ENCODE assay signal across 19 mouse cellular contexts in the genomic region with DNA sequence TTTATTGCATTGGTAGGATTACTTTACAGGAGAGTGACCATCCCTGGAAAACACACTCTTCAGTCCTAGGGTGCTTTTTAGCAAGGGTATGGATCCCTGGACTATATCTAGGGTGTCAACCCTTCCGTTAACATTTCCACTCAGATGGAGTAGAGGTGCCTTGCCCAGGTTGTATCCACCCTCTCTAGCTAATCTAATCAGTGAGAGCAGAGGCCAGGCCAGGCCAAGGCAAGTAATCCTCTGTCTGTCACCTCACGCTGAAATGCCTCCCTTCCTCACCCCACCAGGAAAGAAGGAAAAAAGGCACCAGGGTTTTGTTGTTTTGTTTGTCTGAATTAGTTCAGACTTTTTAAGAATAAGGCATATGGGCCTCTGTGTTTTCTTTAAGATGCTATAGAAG. TPM values are rescaled to one million over a fixed set of nuclear protein-coding genes. Genes with fewer than 3 reads are reported as not detected.
DNase-seq lines count a peak whose midpoint lies in the region; ATAC-seq and TF ChIP-seq lines count a peak whose summit lies in the region.
"Had no signal": no experiment of that assay in that cellular context is flagged by ENCODE, and none has a peak within 500 bp of the region (broad histone marks: within the 10 kb centered on the region; RNA-seq: fewer than 3 reads in every experiment).

No protein-coding gene starts in this region.

- H3K9ac ChIP-seq in heart, embryonic 13.5 days = no peak overlapping the region
- H3K9ac ChIP-seq in heart, adult 2 months (ENCODE audit: low read depth, low read length) = no peak overlapping the region
- peak overlapping the region; percentile 53 for H3K9ac ChIP-seq in liver, embryonic 12.5 days
- H3K9ac ChIP-seq: embryonic facial prominence, embryonic 15.5 days; forebrain, embryonic 13.5 days; hindbrain, embryonic 12.5 days had no signal

- no peak for TF ChIP-seq POLR2A in heart, adult 2 months (IDR thresholded peaks at IDR 0.05; ENCODE audit: insufficient read depth, low read depth, low read length)
- no peak for TF ChIP-seq POLR2A in small intestine, adult 2 months (IDR thresholded peaks at IDR 0.05; ENCODE audit: low read depth, low read length)

- no peak for TF ChIP-seq CTCF in heart, adult 2 months (IDR thresholded peaks at IDR 0.05)
- no peak for TF ChIP-seq CTCF in small intestine, adult 2 months (IDR thresholded peaks at IDR 0.05; ENCODE audit: extremely low read depth, insufficient read length, insufficient replicate concordance, low read depth, low read length)

- 28% methylated on average over 2 of the region's 2 CpGs for WGBS in heart, embryonic 13.5 days
- WGBS in heart, adult 2 months = 73% methylated on average over 2 of the region's 2 CpGs
- WGBS in liver, embryonic 12.5 days (ENCODE audit: insufficient replicate concordance) = 14% methylated on average over 2 of the region's 2 CpGs
- 54% methylated on average over 2 of the region's 2 CpGs for WGBS in small intestine, adult 2 months

- H3K4me3 ChIP-seq in heart, embryonic 13.5 days = no peak overlapping the region
- H3K4me3 ChIP-seq in heart, adult 2 months = no peak overlapping the region
- H3K4me3 ChIP-seq in liver, embryonic 12.5 days = peak overlapping the region; percentile 3; the same call in 1 of the 2 replicates
- no peak overlapping the region for H3K4me3 ChIP-seq in small intestine, adult 2 months (ENCODE audit: low read depth, low read length)
- H3K4me3 ChIP-seq: embryonic facial prominence, embryonic 15.5 days; forebrain, embryonic 13.5 days; hindbrain, embryonic 12.5 days; megakaryocyte, embryonic 14.5 days had no signal

- peaks cover 35% of the 10 kb centered on the region for H3K36me3 ChIP-seq in heart, embryonic 13.5 days
- no peaks in the 10 kb centered on the region for H3K36me3 ChIP-seq in heart, adult 2 months (ENCODE audit: control insufficient read depth, insufficient read depth, low read length)
- peaks cover 50% of the 10 kb centered on the region for H3K36me3 ChIP-seq in liver, embryonic 12.5 days
- peaks cover 14% of the 10 kb centered on the region for H3K36me3 ChIP-seq in small intestine, adult 2 months (ENCODE audit: control insufficient read depth, insufficient read depth, low read length)

- TF ChIP-seq EP300 in heart, adult 2 months (IDR thresholded peaks at IDR 0.05; ENCODE audit: insufficient read depth, low read depth, low read length) = no peak

- no peak overlapping the region; the same call in 1 of the 2 replicates for H3K27ac ChIP-seq in heart, embryonic 13.5 days (replicated peaks)
- no peak overlapping the region for H3K27ac ChIP-seq in heart, adult 2 months
- peak overlapping the region; percentile 94 for H3K27ac ChIP-seq in liver, embryonic 12.5 days
- H3K27ac ChIP-seq in small intestine, adult 2 months (ENCODE audit: insufficient read depth, low read depth, low read length) = 0 out of 2 replicates have a peak overlapping the region, but pooled peaks have one; percentile 18
- H3K27ac ChIP-seq: embryonic facial prominence, embryonic 15.5 days; forebrain, embryonic 13.5 days; hindbrain, embryonic 12.5 days had no signal

- peak overlapping the region; percentile 8; the same call in 1 of the 2 replicates for H3K4me2 ChIP-seq in heart, embryonic 13.5 days
- H3K4me2 ChIP-seq in liver, embryonic 12.5 days = peak overlapping the region; percentile 53
- H3K4me2 ChIP-seq: embryonic facial prominence, embryonic 15.5 days; forebrain, embryonic 13.5 days; hindbrain, embryonic 12.5 days had no signal

- DNase-seq in heart, adult 2 months = no peak
- no peak for DNase-seq in left cerebral cortex, adult 18-20 months (ENCODE audit: low spot score in 2 of 2)
- no peak for DNase-seq in adrenal gland, adult 2 months
- DNase-seq: adrenal gland, postnatal 14 days; cerebellum, adult 2 months; embryo, embryonic 11 days; kidney, adult 11 months; kidney, postnatal 14 days; right cerebral cortex, adult 18-20 months; thymus, postnatal 36 days had no signal

- intact Hi-C loops in heart, adult 2 months (cut with DNase I) = loop anchor here (2.0 kb wide), 1 partner anchor 55 kb away; no protein-coding TSS in a partner anchor

- H3K79me2 ChIP-seq in heart, adult 2 months (replicated peaks; ENCODE audit: control insufficient read depth, insufficient read depth, low read length) = no peaks in the 10 kb centered on the region

- H3K9me3 ChIP-seq in heart, embryonic 13.5 days = no peaks in the 10 kb centered on the region
- H3K9me3 ChIP-seq in liver, embryonic 12.5 days (replicated peaks) = no peaks in the 10 kb centered on the region
- H3K9me3 ChIP-seq: embryonic facial prominence, embryonic 15.5 days; forebrain, embryonic 13.5 days; hindbrain, embryonic 12.5 days; megakaryocyte, embryonic 14.5 days had no signal

- no peaks in the 10 kb centered on the region for H3K27me3 ChIP-seq in heart, embryonic 13.5 days (replicated peaks)
- no peaks in the 10 kb centered on the region for H3K27me3 ChIP-seq in heart, adult 2 months (ENCODE audit: control insufficient read depth, insufficient read depth, low read length)
- no peaks in the 10 kb centered on the region for H3K27me3 ChIP-seq in liver, embryonic 12.5 days (replicated peaks)
- H3K27me3 ChIP-seq in small intestine, adult 2 months (ENCODE audit: control insufficient read depth, insufficient read depth, low read length) = no peaks in the 10 kb centered on the region
- H3K27me3 ChIP-seq: embryonic facial prominence, embryonic 15.5 days; forebrain, embryonic 13.5 days; hindbrain, embryonic 12.5 days; megakaryocyte, embryonic 14.5 days had no signal

- H3K4me1 ChIP-seq in heart, embryonic 13.5 days = peaks cover 21% of the 10 kb centered on the region
- peaks cover 1% of the 10 kb centered on the region; the same call in 1 of the 2 replicates for H3K4me1 ChIP-seq in heart, adult 2 months (ENCODE audit: control insufficient read depth, insufficient read depth, low read length)
- peaks cover 70% of the 10 kb centered on the region for H3K4me1 ChIP-seq in liver, embryonic 12.5 days
- peaks cover 11% of the 10 kb centered on the region; the same call in 1 of the 2 replicates for H3K4me1 ChIP-seq in small intestine, adult 2 months (ENCODE audit: control insufficient read depth, insufficient read depth, insufficient read length, low read length)
- H3K4me1 ChIP-seq: embryonic facial prominence, embryonic 15.5 days; forebrain, embryonic 13.5 days; hindbrain, embryonic 12.5 days had no signal

- no peak for ATAC-seq in heart, embryonic 13.5 days (ENCODE audit: extremely low read depth, insufficient number of reproducible peaks, low FRiP score, low TSS enrichment)
- ATAC-seq in erythroblast, adult 5-6 weeks (replicated peaks; ENCODE audit: low FRiP score, poor library complexity, severe bottlenecking) = peak; percentile 78
- ATAC-seq in liver, embryonic 12.5 days = peak; percentile 96
- ATAC-seq: forebrain, embryonic 13.5 days; lung, postnatal 0 days had no signal

RNA-seq across cellular contexts. Expression of a gene that starts 42.6 kb away (rescaled TPM):
- 9.1 and 11.0 TPM in 2 replicates for polyA plus RNA-seq in heart, embryonic 13.5 days (2015; fragmentation: Nextera tagmentation; extraction: Ambion mirVana)
- 10 to 100 TPM in 1 of 2 experiments, 1 to 10 TPM in 1; 7.9 to 11.6 TPM for total RNA-seq in heart, adult 2 months (2021)
- polyA plus RNA-seq in heart, adult 2 months (2012; rRNA removed) = 6.4 and 8.6 TPM in 2 replicates
- 11.5 and 30.7 TPM in 2 replicates for total RNA-seq in erythroblast, adult 5-6 weeks (2015; ENCODE audit: low replicate concordance)
- 49.3 and 53.5 TPM in 2 replicates for total RNA-seq in erythroblast, adult 5-6 weeks (2017; ENCODE audit: low replicate concordance)
- polyA plus RNA-seq in liver, embryonic 12.5 days (2016; fragmentation: Nextera tagmentation; extraction: Ambion mirVana) = 7.6 and 8.0 TPM in 2 replicates
- 2.2 and 5.5 TPM in 2 replicates for polyA plus RNA-seq in small intestine, adult 2 months (2012; rRNA removed)
- 10 to 100 TPM; 19.7 to 20.7 TPM for total RNA-seq in left cerebral cortex, adult 18-20 months (2021)
- 10 to 100 TPM; 13.9 to 14.0 TPM for total RNA-seq in adrenal gland, adult 2 months (2021)
- 11.1 and 17.8 TPM in 2 replicates for polyA plus RNA-seq in adrenal gland, adult 2 months (2012; rRNA removed)

Comparison
In these comparisons a context has a peak if more than half of its experiments do, and no peak if none do; other contexts are left out.
1. H3K27ac ChIP-seq: peak in liver, embryonic 12.5 days (single experiment) and small intestine, adult 2 months (single experiment); none in heart, embryonic 13.5 days (single experiment) and heart, adult 2 months (single experiment).